Mouse (Mus musculus): Measurements from ENCODE around the gene Smurf2. TPM values are rescaled to one million over a fixed set of nuclear protein-coding genes. Genes with fewer than 3 reads are reported as not detected.

Smurf2 gene
- polyA plus RNA-seq, 1 experiment from 2014 or later: 20.7 TPM

GRCm38 (mm10) chr11:106957271-106957980 is 36.9 kb upstream of the Smurf2 start:
- peak overlapping the region; percentile 41; the same call in 1 of the 2 replicates for H3K27ac ChIP-seq (replicated peaks; ENCODE audit: low read depth, low read length)
- H3K36me3 ChIP-seq (ENCODE audit: control insufficient read depth, insufficient read depth, low read length): no peaks in the 10 kb centered on the region
- H3K4me1 ChIP-seq (ENCODE audit: control insufficient read depth, insufficient read depth, low read length): 0 out of 2 replicates have a peak, but pooled peaks cover 8% of the 10 kb centered on the region
- no peaks in the 10 kb centered on the region for H3K9me3 ChIP-seq (ENCODE audit: control insufficient read depth, low read length)
- peak; percentile 62 for DNase-seq (ENCODE audit: low spot score)
- H3K9ac ChIP-seq (ENCODE audit: low read depth, low read length): no peak overlapping the region
- H3K27me3 ChIP-seq (replicated peaks; ENCODE audit: control insufficient read depth, insufficient read depth, low read length): no peaks in the 10 kb centered on the region
- no peak overlapping the region for H3K4me2 ChIP-seq (ENCODE audit: low read depth, low read length)
- no peak; the same call in 1 of the 2 replicates for ATAC-seq (ENCODE audit: low read depth)
- WGBS: 67% methylated on average over 12 of the region's 12 CpGs
- H3K4me3 ChIP-seq (ENCODE audit: low read depth, low read length): no peak overlapping the region

DNA sequence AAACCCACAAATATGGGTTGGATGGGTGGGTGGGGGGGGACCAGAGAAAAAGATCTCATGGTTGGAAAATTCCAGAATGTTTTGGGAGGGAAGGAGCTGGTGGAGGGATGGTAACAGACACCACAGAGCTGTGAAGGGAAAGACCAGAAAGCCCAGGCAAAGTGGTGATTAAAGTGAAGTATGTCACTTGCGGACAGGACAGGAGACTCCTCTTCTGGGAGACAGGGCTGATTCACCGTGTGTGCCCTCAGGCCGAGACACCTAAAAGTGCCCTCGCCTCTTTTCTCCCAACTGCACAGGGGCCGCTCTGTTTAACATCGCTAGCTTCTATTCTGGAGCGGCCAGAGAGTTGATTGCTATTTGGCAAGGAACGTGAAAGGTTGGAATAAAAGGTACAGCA is 34.1 kb upstream of the Smurf2 start:
- 59% methylated on average over 8 of the region's 8 CpGs for WGBS
- H3K4me1 ChIP-seq (ENCODE audit: control insufficient read depth, insufficient read depth, low read length): no peaks in the 10 kb centered on the region
- no peak overlapping the region for H3K9ac ChIP-seq (ENCODE audit: low read depth, low read length)
- H3K4me3 ChIP-seq (ENCODE audit: low read depth, low read length): no peak overlapping the region
- ATAC-seq (ENCODE audit: low read depth) (no peak), DNase-seq (ENCODE audit: low spot score) (no peak)
- peak overlapping the region; percentile 7; the same call in 1 of the 2 replicates for H3K4me2 ChIP-seq (ENCODE audit: low read depth, low read length)
- H3K27ac ChIP-seq (replicated peaks; ENCODE audit: low read depth, low read length): no peak overlapping the region
- no peaks in the 10 kb centered on the region for H3K9me3 ChIP-seq (ENCODE audit: control insufficient read depth, low read length)
- no peaks in the 10 kb centered on the region for H3K27me3 ChIP-seq (replicated peaks; ENCODE audit: control insufficient read depth, insufficient read depth, low read length)
- no peaks in the 10 kb centered on the region for H3K36me3 ChIP-seq (ENCODE audit: control insufficient read depth, insufficient read depth, low read length)

- Histone ChIP-seq H3K27me3 (replicated peaks; ENCODE audit: control insufficient read depth, insufficient read depth, low read length) (no peaks in the 10 kb centered on the region), H3K4me2 (ENCODE audit: low read depth, low read length) (peak overlapping the region; percentile 7; the same call in 1 of the 2 replicates), H3K27ac (replicated peaks; ENCODE audit: low read depth, low read length) (no peak overlapping the region), H3K4me1 (ENCODE audit: control insufficient read depth, insufficient read depth, low read length) (no peaks in the 10 kb centered on the region), H3K36me3 (ENCODE audit: control insufficient read depth, insufficient read depth, low read length) (no peaks in the 10 kb centered on the region), H3K9me3 (ENCODE audit: control insufficient read depth, low read length) (no peaks in the 10 kb centered on the region), H3K9ac (ENCODE audit: low read depth, low read length) (no peak overlapping the region; the same call in 1 of the 2 replicates), H3K4me3 (ENCODE audit: low read depth, low read length) (no peak overlapping the region)
- DNase-seq (ENCODE audit: low spot score): peak; percentile 47
- 53% methylated on average over 9 of the region's 9 CpGs for WGBS
- no peak for ATAC-seq (ENCODE audit: low read depth)
These were observed 33.6 kb upstream of the Smurf2 start for GRCm38 (mm10) chr11:106954116-106954515.

DNA sequence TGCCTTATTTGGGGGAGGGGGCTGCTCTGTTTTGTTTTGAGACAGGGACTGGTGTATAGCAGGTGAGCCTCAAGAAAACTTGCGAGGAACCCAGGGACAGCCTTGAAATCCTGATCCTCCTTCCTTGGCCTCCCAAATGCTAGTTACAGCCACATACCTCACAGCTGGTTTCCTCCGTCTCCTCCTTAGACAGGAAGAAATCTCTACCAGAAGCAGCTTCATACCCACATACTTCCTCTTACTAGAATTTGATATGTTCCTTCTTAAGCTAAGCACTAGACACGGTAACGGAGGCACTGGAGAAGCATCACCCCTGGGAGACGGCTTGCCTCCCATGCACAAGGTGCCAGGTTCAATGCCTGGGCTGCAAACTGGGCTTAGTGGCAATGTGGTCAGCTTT is 16.8 kb upstream of the Smurf2 start:
- Histone ChIP-seq H3K27me3 (replicated peaks; ENCODE audit: control insufficient read depth, insufficient read depth, low read length) (no peaks in the 10 kb centered on the region), H3K36me3 (ENCODE audit: control insufficient read depth, insufficient read depth, low read length) (no peaks in the 10 kb centered on the region), H3K27ac (replicated peaks; ENCODE audit: low read depth, low read length) (no peak overlapping the region), H3K9me3 (ENCODE audit: control insufficient read depth, low read length) (no peaks in the 10 kb centered on the region), H3K4me1 (ENCODE audit: control insufficient read depth, insufficient read depth, low read length) (no peaks in the 10 kb centered on the region), H3K4me2 (ENCODE audit: low read depth, low read length) (no peak overlapping the region), H3K4me3 (ENCODE audit: low read depth, low read length) (no peak overlapping the region), H3K9ac (ENCODE audit: low read depth, low read length) (no peak overlapping the region)
- WGBS: 68% methylated on average over 5 of the region's 5 CpGs
- ATAC-seq (ENCODE audit: low read depth) (no peak), DNase-seq (ENCODE audit: low spot score) (no peak)

- no peaks in the 10 kb centered on the region for H3K36me3 ChIP-seq (ENCODE audit: control insufficient read depth, insufficient read depth, low read length)
- H3K27me3 ChIP-seq (replicated peaks; ENCODE audit: control insufficient read depth, insufficient read depth, low read length): no peaks in the 10 kb centered on the region
- 0 out of 2 replicates have a peak overlapping the region, but pooled peaks have one; percentile 15 for H3K9ac ChIP-seq (ENCODE audit: low read depth, low read length)
- peak overlapping the region; percentile 17; the same call in 1 of the 2 replicates for H3K4me2 ChIP-seq (ENCODE audit: low read depth, low read length)
- H3K9me3 ChIP-seq (ENCODE audit: control insufficient read depth, low read length): 0 out of 2 replicates have a peak, but pooled peaks cover 7% of the 10 kb centered on the region
- H3K27ac ChIP-seq (replicated peaks; ENCODE audit: low read depth, low read length): peak overlapping the region; percentile 29; the same call in 1 of the 2 replicates
- WGBS: 35% methylated on average over 9 of the region's 9 CpGs
- DNase-seq (ENCODE audit: low spot score) (peak; percentile 85), ATAC-seq (ENCODE audit: low read depth) (peak; percentile 55)
- H3K4me3 ChIP-seq (ENCODE audit: low read depth, low read length): no peak overlapping the region
- H3K4me1 ChIP-seq (ENCODE audit: control insufficient read depth, insufficient read depth, low read length): peaks cover 4% of the 10 kb centered on the region
These were observed 9.9 kb upstream of the Smurf2 start for GRCm38 (mm10) chr11:106930366-106930765.

DNA sequence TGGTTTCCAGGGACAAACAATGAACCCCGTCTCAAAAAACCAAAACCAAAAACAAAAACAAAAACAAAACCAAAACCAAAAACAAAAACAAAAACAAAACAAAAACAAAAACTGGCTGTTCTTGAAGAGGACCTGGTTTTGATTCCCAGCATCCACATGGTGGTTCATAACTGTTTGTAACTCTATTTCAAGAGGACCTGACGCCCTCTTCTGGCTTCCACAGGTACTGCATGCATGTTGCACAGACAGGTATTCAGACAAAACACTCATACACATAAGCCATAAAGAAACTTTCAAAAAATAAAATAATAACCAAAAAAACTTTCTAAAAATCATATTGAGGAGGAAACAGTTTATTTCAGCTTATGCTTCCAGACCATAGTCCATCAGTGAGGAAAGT is 8.4 kb upstream of the Smurf2 start:
- no peak for DNase-seq (ENCODE audit: low spot score)
- H3K36me3 ChIP-seq (ENCODE audit: control insufficient read depth, insufficient read depth, low read length): no peaks in the 10 kb centered on the region
- no peaks in the 10 kb centered on the region for H3K27me3 ChIP-seq (replicated peaks; ENCODE audit: control insufficient read depth, insufficient read depth, low read length)
- H3K4me1 ChIP-seq (ENCODE audit: control insufficient read depth, insufficient read depth, low read length): peaks cover 4% of the 10 kb centered on the region
- no peak overlapping the region for H3K27ac ChIP-seq (replicated peaks; ENCODE audit: low read depth, low read length)
- H3K4me3 ChIP-seq (ENCODE audit: low read depth, low read length): no peak overlapping the region
- 0 out of 2 replicates have a peak, but pooled peaks cover 7% of the 10 kb centered on the region for H3K9me3 ChIP-seq (ENCODE audit: control insufficient read depth, low read length)
- WGBS: 54% methylated on average over 2 of the region's 2 CpGs
- H3K9ac ChIP-seq (ENCODE audit: low read depth, low read length): no peak overlapping the region
- ATAC-seq (ENCODE audit: low read depth): no peak
- no peak overlapping the region for H3K4me2 ChIP-seq (ENCODE audit: low read depth, low read length)

DNA sequence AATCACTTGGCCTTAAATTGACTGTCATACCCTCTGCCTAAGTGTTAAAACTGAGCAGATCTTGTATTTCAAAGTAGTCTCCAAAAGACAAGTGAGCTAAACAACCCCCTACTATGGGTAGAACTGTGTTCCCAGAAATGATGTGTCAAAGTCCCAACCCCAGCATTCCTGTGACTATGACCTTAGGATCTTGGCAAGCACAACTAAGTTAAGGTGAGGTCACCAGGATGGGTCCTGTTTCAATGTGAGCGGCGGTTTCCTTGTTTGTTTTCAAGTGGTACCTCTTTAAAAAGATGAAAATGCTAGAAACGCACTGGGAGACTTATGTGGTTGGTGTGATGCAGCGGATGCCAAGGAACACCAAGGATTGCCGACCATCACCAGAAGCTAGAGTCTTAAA is 7.4 kb upstream of the Smurf2 start:
- ATAC-seq (ENCODE audit: low read depth) (no peak), DNase-seq (ENCODE audit: low spot score) (no peak)
- peaks cover 4% of the 10 kb centered on the region for H3K4me1 ChIP-seq (ENCODE audit: control insufficient read depth, insufficient read depth, low read length)
- H3K4me2 ChIP-seq (ENCODE audit: low read depth, low read length): no peak overlapping the region
- 96% methylated on average over 5 of the region's 5 CpGs for WGBS
- H3K27me3 ChIP-seq (replicated peaks; ENCODE audit: control insufficient read depth, insufficient read depth, low read length): no peaks in the 10 kb centered on the region
- no peak overlapping the region for H3K9ac ChIP-seq (ENCODE audit: low read depth, low read length)
- no peaks in the 10 kb centered on the region for H3K36me3 ChIP-seq (ENCODE audit: control insufficient read depth, insufficient read depth, low read length)
- H3K27ac ChIP-seq (replicated peaks; ENCODE audit: low read depth, low read length): no peak overlapping the region
- 0 out of 2 replicates have a peak, but pooled peaks cover 7% of the 10 kb centered on the region for H3K9me3 ChIP-seq (ENCODE audit: control insufficient read depth, low read length)
- no peak overlapping the region for H3K4me3 ChIP-seq (ENCODE audit: low read depth, low read length)

- Histone ChIP-seq H3K4me1 (ENCODE audit: control insufficient read depth, insufficient read depth, low read length) (peaks cover 4% of the 10 kb centered on the region), H3K27me3 (replicated peaks; ENCODE audit: control insufficient read depth, insufficient read depth, low read length) (no peaks in the 10 kb centered on the region), H3K9me3 (ENCODE audit: control insufficient read depth, low read length) (0 out of 2 replicates have a peak, but pooled peaks cover 7% of the 10 kb centered on the region), H3K9ac (ENCODE audit: low read depth, low read length) (no peak overlapping the region), H3K27ac (replicated peaks; ENCODE audit: low read depth, low read length) (no peak overlapping the region), H3K4me2 (ENCODE audit: low read depth, low read length) (no peak overlapping the region), H3K36me3 (ENCODE audit: control insufficient read depth, insufficient read depth, low read length) (no peaks in the 10 kb centered on the region), H3K4me3 (ENCODE audit: low read depth, low read length) (no peak overlapping the region)
- WGBS: 96% methylated on average over 5 of the region's 5 CpGs
- DNase-seq (ENCODE audit: low spot score) (no peak), ATAC-seq (ENCODE audit: low read depth) (no peak)
These were observed 6.7 kb upstream of the Smurf2 start for GRCm38 (mm10) chr11:106927226-106927625.

DNA sequence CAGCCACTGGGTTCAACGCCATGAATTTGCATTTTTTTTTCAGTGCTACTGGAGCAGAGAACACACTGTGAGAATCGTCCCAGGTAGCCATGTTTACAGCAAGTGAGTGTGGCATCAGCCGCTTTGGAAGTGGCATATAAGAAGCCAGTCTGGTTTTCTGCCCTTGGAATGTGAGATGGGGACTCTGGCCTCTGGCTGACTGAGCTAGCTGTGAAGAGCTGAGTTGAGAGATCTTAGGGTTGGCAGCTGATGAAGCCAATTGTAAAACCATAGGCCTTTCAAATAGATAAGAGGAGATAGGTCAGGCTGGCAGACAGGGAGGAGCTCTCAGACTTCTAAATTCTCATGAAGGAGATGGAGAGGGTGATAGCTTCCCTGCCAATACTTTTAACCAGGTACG is 6.2 kb upstream of the Smurf2 start:
- DNase-seq (ENCODE audit: low spot score) (no peak), ATAC-seq (ENCODE audit: low read depth) (no peak)
- Histone ChIP-seq H3K27me3 (replicated peaks; ENCODE audit: control insufficient read depth, insufficient read depth, low read length) (no peaks in the 10 kb centered on the region), H3K27ac (replicated peaks; ENCODE audit: low read depth, low read length) (no peak overlapping the region), H3K9me3 (ENCODE audit: control insufficient read depth, low read length) (0 out of 2 replicates have a peak, but pooled peaks cover 7% of the 10 kb centered on the region), H3K36me3 (ENCODE audit: control insufficient read depth, insufficient read depth, low read length) (no peaks in the 10 kb centered on the region), H3K4me3 (ENCODE audit: low read depth, low read length) (no peak overlapping the region), H3K4me1 (ENCODE audit: control insufficient read depth, insufficient read depth, low read length) (peaks cover 4% of the 10 kb centered on the region), H3K9ac (ENCODE audit: low read depth, low read length) (no peak overlapping the region), H3K4me2 (ENCODE audit: low read depth, low read length) (no peak overlapping the region)
- WGBS: 80% methylated on average over 4 of the region's 4 CpGs

Data from embryonic facial prominence, embryonic 14.5 days (tissue).